Mouse (Mus musculus): ENCODE measurements around the gene Cyp4f13.

Gene Cyp4f13

DNA sequence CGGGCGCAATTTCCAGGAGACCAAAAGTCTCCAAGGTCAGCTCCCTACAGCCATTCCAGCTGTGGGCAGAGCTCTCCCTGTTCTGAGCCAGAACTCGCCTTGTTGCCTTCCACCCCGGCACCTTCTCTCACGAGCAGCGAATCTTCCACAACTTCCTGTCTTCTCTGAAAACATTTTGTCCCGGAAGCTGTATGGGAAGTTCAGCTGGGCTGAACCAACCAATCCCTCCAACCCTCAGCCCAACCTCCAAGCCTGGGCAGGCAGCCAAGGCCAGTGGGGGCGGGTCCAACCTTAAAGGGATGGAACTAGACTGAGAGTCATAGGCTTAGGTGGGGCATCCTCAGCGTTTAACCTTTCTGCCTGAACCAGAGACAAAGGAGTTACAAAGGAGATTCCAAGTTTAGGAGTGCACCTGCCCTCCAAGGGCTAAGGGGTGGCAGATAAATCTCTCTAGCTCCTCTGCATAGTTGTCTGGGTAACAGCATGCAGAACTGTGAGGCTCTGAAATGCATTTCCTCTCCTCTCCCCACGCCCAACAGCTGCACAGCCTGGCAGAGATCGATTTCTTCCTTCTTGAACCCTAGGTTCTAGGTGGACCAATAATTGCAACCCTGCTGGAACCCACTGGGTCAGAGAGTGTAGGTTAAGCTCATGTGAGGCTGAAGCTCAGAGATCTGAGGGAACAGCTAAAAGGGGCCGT, at the start of gene Cyp4f13:
Gene Cyp4f13 (minus strand): TSS at position 188 of the 700 bp plus-strand sequence.
- peak; percentile 94 for DNase-seq (ENCODE audit: low spot score)

DNA sequence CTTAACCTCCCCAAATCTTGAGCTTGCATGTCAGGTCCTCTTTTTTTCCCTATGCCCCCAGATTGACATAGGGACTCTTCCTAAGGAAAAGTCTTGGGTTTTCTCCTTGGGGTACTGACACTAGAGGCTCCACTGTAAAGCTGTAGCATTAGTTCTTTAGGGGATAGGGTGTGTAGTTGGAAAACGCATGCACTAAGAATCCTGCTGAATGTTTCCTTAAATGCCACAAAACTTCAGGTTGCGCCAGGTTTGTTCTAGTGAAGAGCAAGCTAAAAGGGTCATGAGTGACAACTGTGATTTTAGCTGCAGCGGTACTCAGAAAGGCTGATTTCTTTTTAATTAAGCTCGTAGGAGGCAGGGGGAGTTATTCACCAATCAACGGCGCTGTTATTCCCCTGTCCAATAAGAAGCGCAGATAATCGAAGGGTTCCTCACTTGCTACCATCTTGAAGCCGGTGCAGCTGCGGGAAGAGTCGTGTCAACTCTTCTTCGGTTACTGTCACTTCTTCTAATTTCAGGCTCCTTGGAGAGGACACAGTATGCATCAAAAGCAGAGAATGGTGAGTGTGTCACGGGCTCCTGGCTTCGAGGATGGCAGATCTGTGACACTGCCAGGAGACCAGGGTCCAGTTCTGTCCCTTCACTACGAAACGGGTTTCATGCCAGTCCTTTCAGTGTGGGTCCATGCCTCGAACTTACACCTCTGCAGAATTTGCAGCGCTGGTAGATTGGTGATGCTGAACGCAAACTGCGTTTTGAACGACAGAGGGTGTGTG, 45.7 kb upstream of the Cyp4f13 start, which contains the start of gene Zfp952:
Gene Zfp952 (plus strand): TSS at position 431 of the 776 bp plus-strand sequence.
- peak; percentile 73 for DNase-seq (ENCODE audit: low spot score)

DNA sequence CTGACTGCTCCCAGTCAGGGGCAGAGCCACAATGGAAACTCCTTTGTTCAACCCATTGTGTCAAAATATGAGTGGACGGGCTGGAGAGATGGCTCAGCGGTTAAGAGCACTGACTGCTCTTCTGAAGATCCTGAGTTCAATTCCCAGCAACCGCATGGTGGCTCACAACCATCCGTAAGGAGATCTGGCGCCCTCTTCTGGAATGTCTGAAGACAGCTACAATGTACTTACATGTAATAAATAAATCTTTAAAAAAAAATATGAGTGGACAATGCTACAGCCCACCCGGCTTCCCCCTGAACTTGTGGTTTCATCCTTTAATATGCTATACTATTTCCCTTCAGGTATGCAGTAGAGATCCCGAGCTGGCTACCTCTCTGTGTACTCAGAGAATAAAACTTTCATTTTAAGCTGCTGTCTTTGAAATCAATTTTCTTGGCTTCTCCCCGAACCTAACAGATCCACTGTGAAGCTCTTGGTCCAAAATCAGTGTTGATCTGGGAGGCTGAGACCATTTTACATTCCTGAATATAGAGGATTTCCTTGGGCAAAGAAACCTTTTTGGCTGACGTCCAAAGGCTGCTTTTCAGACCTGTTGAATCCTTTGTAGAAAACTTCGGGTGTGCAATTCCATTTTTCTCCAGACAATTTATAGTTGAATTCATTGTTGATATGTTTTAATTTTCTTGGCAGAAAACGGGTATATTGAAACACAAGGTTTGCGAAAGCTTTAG, 44.9 kb upstream of the Cyp4f13 start:
- DNase-seq (ENCODE audit: low spot score), result no peak

DNA sequence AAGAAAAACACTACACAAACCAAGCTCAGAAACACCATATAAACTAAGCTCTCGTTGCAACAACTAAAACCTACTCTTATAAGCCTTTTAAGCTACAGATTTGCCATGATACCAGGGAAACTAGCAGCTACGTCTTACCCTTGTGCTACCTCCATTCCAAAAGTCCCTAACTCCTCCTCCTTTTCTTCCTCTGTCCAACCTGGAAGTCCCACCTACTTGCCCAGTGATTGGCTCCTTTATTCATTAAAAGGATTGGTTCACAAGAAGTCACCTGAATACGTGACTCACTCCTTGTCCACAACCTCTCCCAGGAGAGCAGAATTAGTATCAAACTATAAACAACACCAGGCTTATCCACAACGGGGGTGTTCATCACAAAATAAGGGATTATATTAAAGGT, 39.1 kb upstream of the Cyp4f13 start:
- DNase-seq (ENCODE audit: low spot score), result no peak

DNA sequence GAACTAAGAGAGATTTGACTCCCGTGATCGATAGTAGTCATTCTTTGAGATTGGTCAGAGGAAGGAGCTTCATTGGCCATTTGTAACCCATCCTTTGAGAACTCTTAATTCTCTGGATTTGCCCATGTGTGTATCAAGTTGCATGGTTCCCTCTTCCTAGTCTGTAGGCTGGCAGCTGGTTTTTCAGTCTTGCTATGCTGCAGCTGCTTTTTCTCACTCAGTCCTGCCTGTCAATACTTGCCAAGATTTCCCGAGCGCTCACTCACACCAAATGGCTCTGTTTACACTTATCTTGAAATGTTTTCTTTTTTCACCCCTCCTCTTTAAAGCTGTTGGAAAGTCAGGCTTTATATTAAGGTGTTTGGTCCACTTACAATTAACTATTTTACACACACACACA, 34.2 kb upstream of the Cyp4f13 start:
- no peak for DNase-seq (ENCODE audit: low spot score)

DNA sequence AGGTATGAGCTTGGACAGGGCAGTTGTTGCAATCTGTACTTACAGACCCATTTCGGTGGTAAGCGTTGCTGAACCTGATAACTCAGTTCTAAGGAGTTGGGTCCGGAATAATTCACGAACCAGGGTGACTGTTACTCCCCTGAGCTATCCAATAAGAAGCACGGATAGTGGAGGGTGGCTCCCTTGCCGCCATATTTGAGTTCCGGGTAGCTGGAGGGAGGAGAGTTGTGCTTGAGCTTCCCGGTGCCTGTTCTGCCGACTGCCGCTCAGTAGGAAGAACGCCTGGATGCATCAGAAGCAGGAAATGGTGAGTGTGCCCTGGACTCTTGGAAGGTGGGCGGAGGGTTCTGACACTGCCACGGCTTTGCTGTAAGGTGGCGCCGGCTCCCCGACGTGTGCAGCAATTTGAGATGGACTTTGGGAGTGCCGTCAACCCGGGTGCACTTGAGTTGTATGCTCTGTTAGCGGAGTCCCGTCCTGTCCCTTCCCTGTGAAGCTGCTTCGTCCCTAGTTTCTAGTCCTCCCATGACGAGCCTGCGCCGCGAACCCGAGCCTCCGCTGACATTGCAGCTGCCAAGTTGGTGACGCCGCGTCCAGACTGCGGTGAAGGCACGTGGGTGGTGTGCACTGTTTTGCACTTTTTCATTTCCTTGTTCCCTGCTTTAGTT, 18.6 kb upstream of the Cyp4f13 start, which contains the start of gene Zfp472:
Gene Zfp472 (plus strand): TSS at position 192 of the 668 bp plus-strand sequence.
- DNase-seq (ENCODE audit: low spot score), result peak; percentile 83

DNA sequence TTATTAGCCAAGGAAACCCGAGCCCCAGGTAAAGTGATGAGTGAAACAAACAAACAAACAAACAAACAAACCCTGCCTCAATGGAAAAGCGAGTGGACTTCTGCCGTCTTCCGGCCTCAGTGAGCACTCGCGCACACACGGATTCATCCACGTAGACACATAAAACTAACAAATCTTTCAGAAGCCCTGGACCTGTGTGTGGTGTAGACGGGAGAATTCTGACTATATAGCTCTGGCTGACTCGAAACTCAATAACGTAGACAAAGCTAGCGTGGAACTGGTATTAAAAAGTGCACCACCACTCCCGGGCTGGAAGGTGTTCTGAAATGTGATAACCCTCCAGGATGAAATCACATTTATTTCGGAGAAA, 18.0 kb upstream of the Cyp4f13 start:
- DNase-seq (ENCODE audit: low spot score), result no peak

DNA sequence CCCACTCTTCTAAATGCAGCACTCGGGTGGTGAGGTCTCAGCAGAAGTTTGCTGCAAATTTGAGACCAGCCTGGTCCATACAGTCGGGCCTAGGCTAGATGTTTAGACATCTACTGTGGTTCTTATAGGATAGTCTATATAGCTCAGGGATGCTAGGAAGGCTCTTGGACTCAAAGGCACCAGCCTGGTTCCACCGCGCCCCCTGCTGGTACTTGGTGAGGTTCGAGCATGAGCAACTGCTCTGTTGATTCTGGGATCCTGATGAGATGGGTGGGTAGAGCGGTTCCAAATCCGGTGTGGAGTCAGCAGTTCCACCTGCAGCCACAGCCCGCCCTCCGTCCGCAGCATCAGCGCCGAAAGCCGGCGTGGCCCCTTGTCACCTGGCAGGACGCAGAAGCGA, 4.2 kb upstream of the Cyp4f13 start:
- DNase-seq (ENCODE audit: low spot score), result peak; percentile 55

DNA sequence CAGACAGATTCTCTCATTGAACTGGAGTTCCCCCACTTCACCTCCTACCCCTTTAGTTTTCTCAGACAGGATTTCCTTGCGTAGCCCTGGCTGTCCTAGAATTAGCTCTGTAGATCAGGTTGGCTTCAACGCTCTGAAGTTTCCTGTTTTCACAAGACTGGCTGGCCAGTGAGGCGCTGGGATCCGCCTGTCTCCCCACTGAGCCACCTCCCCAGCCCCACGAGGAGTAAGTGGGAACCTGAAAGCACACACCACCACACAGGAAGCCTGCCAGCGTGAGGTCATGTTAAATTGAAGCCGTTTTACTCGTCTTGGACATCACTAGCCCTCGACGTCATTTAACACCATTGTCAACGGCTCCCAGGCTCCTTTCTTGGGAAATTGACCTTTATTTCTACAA, 3.8 kb upstream of the Cyp4f13 start:
- DNase-seq (ENCODE audit: low spot score), result no peak

DNA sequence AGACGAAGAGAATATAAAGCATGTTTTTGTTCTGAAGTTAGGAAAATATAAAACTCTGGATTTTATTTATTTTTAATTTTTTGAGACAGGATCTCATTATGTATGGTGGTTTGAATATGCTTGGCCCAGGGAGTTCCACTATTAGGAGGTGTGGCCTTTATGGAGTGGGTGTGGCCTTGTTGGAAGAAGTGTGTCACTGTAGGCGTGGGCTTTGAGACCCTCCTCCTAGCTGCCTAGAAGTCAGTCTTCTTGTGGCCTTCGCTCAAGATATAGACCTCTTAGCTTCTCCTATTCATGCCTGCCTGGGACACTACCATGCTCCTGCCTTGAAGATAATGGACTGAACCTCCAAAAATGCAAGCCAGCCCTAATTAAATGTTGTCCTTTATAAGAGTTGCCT, 2.9 kb upstream of the Cyp4f13 start:
- no peak for DNase-seq (ENCODE audit: low spot score)

DNA sequence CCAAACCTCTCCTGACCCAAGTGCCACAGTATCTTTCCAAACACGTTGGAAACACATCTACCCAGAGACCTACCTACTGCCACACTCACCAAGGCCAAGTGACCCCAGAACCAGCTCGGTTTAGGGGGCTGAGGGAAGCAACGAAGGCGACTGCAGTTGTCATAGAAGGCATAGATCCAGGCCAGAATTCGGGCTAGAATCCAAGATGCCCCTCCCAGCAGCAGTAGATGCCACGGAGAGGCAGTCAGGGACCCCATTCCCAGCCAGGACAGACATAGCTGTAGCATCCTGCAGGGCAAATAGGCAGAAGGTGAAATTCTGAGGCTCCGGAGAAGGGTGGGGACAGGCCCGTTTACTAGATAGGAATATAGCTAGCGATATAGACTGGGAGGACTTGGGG, 486 bp downstream of the Cyp4f13 start:
- no peak for DNase-seq (ENCODE audit: low spot score)

DNA sequence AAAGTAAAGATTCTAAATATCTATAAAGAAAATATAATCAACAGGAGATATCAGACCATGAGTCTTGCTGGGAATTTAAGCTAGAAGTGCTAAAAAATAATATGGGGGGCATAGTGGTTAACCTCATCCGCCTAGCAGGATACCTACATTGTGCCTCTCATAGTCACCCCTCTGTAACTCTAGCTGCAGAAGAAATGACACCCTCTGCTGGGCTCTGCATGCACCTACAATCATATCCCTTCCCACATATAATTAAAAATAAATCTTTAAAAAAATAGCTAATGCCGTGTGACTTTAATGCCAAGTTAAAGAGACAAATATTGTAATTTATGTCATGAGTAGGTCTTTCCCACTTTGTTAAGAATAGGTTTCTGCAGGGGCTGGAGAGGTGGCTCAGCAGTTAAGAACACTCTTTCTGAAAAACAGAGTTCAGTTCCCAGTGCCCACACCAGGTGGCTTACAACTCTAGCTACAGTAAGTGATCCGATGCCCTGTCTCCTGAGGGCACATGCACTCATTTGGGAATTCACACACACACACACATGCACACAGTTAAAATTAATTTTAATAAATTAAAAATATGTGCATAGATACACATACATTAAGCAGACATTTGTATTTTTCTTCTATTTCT, 2.7 kb downstream of the Cyp4f13 start:
- no peak for DNase-seq (ENCODE audit: low spot score)

DNA sequence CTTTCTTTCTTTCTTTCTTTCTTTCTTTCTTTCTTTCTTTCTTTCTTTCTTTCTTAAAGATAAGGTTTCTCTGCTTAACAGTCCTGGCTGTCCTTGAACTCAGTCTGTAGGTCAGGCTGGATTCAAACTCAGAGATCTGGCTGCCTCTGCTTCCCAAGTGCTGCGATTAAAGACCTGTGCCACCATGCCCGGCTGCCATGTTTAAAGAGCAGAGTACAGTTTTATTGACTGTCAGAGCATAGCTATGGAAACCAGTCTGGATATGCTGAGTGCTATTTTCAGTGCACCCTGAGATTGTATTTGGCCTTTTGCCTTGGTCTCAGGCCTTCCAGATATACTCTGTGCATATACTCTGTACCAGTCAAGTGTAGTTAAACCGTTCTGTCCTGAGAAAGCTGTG, 3.5 kb downstream of the Cyp4f13 start:
- no peak for DNase-seq (ENCODE audit: low spot score)

DNA sequence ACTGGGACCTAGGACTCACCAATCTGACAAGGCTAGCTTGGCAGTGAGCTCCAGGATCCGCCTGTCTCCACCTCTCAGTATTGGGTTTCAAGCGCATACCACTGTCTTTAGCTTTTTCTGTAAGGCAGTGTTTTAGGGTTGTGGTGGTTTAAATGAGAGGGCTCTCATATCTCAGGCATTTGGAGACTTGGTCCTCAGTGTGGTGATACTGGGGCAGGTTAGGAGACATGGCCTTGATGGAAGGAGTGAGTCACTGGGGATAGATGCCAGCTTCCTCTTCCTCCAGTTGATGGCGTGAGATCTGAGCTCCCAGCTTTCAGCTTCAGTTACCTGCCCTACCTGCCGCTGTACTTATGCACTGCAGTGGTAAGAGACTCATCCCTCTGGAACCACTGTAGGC, 7.4 kb downstream of the Cyp4f13 start:
- no peak for DNase-seq (ENCODE audit: low spot score)

DNA sequence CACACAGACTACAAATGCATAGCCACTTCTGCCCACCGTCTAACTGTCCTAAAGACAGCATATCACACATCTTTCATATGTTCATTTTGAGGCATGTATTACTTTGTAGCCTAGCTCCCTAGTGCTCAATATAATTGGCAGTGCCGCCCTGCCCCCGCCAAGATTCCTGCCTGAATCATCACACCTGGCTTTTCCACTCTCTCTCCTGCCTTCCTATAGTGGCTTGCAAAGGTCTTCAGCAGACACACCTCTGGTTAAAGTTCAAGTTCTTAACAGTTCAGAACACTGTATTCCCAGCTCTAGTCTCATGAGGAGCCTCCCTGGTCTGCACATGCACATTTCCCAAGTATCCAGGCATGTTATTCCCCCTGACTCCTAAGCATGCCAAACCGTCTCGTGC, 19.4 kb downstream of the Cyp4f13 start:
- DNase-seq (ENCODE audit: low spot score), result no peak

DNA sequence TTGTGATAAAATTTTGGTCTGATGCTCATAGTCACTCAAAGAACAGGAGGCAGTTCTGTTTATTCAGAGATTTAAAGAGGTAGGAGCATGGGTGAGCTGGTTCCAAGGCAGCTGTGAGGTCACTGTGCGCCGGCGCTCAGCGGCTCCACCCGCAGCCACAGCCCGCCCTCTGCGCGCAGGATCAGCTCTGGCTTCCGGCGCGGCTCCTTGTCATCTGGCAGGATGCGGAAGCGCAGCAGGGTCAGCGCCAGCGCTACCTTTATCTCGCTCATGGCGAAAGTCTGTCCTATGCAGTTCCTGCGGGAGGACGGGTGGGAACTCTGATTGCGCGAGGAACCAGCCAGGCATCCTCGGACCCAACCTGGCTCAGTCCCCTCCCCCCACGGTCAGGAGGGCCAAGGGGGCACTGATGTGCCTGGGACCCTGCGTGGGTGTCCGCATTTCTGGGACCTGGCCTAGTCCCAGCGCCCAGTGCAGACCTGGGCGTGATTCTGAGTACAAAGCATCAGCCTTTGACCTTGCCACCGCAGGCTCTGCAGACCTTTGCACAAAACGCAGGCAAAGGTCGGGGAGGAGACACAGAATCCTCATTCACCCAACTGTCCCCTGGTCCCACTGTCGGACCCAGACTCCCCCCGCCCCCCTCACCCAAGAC, 22.4 kb downstream of the Cyp4f13 start:
- DNase-seq (ENCODE audit: low spot score), result peak; percentile 54

DNA sequence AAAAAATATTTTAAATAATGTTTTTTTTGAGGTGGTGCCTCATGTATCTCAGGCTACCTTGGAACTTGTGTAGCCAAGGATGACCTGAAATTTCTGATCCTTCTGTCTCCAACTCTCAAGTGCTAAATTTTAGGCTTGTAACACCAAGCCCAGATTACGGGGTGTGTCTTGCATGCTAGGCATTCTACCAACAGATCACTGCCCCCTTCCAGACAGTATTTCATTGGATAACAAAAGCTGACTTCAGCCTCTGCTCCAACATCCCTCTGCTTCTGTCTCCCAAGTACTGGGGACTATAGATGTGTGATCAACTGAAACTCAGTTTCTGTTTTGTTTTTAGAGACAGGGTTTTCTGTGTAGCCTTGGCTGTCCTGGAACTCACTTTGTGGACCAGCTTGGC, 23.5 kb downstream of the Cyp4f13 start:
- no peak for DNase-seq (ENCODE audit: low spot score)

DNA sequence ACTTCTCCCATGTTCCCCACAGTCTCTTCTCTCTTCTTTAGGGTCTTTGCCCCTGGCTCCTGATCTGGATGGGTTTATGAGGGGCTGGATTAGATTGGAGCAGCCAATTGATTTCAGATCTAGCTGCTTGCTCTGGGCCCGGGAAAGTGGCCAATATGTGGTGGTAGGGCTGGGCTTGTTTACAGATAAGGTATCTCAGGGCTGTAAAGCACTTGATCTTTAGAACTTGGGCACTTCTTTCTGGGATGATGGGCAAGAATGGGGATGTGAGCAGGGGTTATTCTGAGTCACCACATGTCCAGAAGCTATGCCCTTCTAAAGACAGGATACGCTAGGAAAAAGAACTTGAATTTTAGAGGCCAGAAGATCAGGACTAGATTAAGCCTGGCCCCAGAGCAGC, 28.1 kb downstream of the Cyp4f13 start:
- peak; percentile 30 for DNase-seq (ENCODE audit: low spot score)

DNA sequence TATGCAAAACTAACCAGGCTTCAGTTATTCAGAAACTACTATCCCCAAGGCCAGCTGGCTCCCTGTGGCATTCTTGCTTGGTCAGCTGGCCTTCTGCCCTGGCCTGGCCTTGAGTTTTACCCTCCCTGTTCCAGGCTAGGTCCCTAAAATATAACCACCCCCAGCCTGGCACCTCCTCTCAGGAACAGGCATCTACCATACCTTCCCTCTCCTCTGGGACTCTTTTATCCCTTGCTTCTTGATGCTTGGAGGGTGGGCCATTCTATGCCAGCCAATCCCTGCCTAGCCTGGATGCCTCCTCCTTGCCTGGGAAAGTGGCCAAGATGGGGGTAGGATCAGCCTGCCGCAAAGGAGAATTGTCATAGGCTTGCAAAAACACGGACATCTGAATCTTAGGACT, 30.1 kb downstream of the Cyp4f13 start, which contains the start of gene Cyp4f14:
Gene Cyp4f14 (minus strand): TSS at position 212 of the 400 bp plus-strand sequence.
- DNase-seq (ENCODE audit: low spot score), result peak; percentile 68

DNA sequence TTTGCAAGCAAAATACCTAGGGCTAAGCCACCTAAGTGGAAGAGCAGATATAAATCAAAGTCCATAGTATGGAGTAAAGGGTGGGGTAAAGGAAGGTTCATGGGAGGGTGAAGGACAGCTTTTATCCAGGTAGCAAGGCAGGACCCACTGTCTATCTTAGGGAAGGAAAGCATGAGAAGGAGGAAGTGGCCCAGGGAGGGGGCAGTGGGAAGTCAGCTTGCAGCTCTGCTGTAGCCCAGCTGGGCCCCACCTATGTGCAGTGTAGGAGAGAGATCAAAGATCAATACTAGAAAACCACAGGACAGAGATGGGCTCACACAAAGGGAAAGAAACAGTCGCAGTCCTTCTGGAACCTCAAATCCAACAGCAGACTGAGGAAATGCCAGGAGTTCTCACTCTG, 31.1 kb downstream of the Cyp4f13 start:
- no peak for DNase-seq (ENCODE audit: low spot score)

DNA sequence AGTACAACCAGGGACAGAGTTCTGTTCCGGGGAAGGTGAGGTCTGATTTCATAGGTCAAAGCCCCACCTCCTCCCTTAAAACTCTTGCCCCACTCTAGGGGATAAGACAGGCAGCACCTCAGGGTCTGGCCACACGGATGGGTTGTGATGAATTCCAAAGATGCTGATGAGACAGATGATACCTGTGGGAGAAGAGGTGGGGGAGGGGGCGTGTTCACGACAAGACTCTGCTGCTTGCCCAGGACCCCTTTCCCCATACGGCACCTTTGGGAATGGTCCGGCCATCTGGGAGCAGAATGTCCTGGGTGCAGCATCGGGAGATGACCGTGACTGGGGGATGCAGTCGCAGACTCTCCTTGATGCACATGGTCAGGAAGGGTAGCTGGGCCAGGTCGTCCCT, 41.0 kb downstream of the Cyp4f13 start:
- DNase-seq (ENCODE audit: low spot score), result no peak
